Mouse (Mus musculus): ENCODE data around the gene Lpp. TPM values are rescaled to one million over a fixed set of nuclear protein-coding genes. Genes with fewer than 3 reads are reported as not detected.

Gene Lpp
- total and polyA plus RNA-seq, 3 experiments: 7.7 to 25.1 (median 23.6) TPM

DNA sequence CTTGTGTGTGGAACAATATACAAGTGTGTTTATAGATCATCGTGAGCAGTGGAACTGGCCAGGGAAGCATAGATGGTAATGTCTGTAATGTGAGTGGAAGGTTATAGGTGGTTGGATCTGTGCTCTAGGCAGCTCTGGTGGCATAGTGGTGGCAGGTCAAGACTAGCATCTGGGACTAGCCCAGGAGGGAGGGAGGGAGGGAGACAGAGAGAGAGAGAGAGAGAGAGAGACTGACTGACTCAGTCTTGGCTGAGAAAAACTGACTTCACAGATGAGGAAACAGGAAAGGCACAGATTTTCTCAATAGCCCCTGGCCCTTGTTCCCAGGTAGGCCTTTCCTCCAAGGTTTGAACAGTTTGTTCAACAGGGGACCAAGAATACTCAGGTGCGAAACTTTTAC is 7.5 kb downstream of the Lpp start:
- Histone ChIP-seq H3K27me3 (ENCODE audit: control insufficient read depth, insufficient read depth, low read length) (no peaks in the 10 kb centered on the region), H3K4me1 (ENCODE audit: control insufficient read depth, insufficient read depth, low read length) (peaks cover 8% of the 10 kb centered on the region), H3K79me2 (replicated peaks; ENCODE audit: control insufficient read depth, insufficient read depth, low read length) (peaks cover 7% of the 10 kb centered on the region), H3K4me3 (no peak overlapping the region), H3K27ac (no peak overlapping the region), H3K36me3 (ENCODE audit: control insufficient read depth, insufficient read depth, low read length) (peaks cover 2% of the 10 kb centered on the region), H3K9ac (ENCODE audit: low read depth, low read length) (no peak overlapping the region)
- intact Hi-C loops (cut with DNase I): no loop called here
- TF ChIP-seq CTCF (IDR thresholded peaks at IDR 0.05): no peak
- no peak for TF ChIP-seq EP300 (IDR thresholded peaks at IDR 0.05; ENCODE audit: insufficient read depth, low read depth, low read length)
- no peak for TF ChIP-seq POLR2A (IDR thresholded peaks at IDR 0.05; ENCODE audit: insufficient read depth, low read depth, low read length)
- DNase-seq: no peak
- 94% methylated on average over 2 of the region's 2 CpGs for WGBS

DNA sequence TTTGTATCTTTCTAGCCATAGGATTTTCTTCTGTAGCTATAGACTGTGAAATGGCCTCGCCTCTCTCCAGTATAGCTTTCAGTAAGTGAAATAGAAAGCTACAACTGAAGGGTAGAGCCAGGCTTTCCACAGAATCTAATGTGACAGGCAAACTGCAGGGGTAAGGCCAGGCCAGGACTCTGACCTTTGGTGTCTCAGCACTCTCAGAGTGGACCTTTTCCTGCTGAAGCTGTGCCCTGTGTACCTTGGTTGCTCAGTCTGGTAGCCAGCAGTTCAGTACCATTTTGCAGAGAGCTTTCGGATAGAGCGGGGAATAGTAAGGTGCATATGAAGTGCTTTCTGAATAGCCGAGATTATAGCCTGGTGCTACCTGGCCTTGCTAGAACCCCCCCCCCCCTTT is 9.5 kb downstream of the Lpp start:
- Histone ChIP-seq H3K27me3 (ENCODE audit: control insufficient read depth, insufficient read depth, low read length) (no peaks in the 10 kb centered on the region), H3K9ac (ENCODE audit: low read depth, low read length) (no peak overlapping the region), H3K27ac (no peak overlapping the region), H3K4me3 (no peak overlapping the region), H3K79me2 (replicated peaks; ENCODE audit: control insufficient read depth, insufficient read depth, low read length) (peaks cover 7% of the 10 kb centered on the region), H3K36me3 (ENCODE audit: control insufficient read depth, insufficient read depth, low read length) (peaks cover 2% of the 10 kb centered on the region), H3K4me1 (ENCODE audit: control insufficient read depth, insufficient read depth, low read length) (peaks cover 7% of the 10 kb centered on the region)
- DNase-seq: no peak
- WGBS: 93% methylated on average over 4 of the region's 4 CpGs
- TF ChIP-seq EP300 (IDR thresholded peaks at IDR 0.05; ENCODE audit: insufficient read depth, low read depth, low read length) (no peak), CTCF (IDR thresholded peaks at IDR 0.05) (no peak), POLR2A (IDR thresholded peaks at IDR 0.05; ENCODE audit: insufficient read depth, low read depth, low read length) (no peak)
- intact Hi-C loops (cut with DNase I): no loop called here

DNA sequence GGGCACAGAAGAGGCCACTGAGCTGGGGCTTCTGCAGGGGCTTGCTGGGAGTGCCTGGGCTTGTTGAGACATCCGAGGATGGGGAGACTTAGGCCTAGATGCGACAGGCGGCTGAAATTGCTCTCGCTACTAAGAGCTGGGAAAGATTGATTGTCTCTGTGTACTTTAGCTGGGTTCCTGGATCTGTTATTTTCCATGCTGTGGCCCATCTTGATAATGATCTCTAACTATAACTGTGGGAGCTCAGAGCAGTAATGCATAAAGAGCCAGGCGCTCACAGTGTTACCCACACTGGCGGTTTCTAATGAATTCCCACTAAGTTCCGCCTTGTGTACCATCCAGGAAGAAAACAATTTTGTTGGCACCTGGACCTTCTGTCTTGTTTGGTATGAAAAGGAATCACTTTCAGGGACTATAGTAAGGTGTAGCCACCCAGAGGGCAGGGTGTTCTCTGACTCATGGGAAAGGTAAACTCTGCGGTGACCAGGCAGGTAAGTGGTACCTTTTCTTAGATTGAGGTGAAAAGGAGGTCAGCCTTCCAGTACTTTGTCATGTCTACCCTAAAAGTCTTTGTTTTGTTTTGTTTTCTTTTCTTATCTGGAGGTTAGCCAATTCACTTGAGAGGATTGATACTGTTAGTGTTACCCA is 10.6 kb downstream of the Lpp start:
- H3K79me2 ChIP-seq (replicated peaks; ENCODE audit: control insufficient read depth, insufficient read depth, low read length): peaks cover 7% of the 10 kb centered on the region
- intact Hi-C loops (cut with DNase I): no loop called here
- H3K36me3 ChIP-seq (ENCODE audit: control insufficient read depth, insufficient read depth, low read length): peaks cover 2% of the 10 kb centered on the region
- 94% methylated on average over 8 of the region's 8 CpGs for WGBS
- peaks cover 7% of the 10 kb centered on the region for H3K4me1 ChIP-seq (ENCODE audit: control insufficient read depth, insufficient read depth, low read length)
- H3K27ac ChIP-seq: no peak overlapping the region
- no peak overlapping the region for H3K9ac ChIP-seq (ENCODE audit: low read depth, low read length)
- no peaks in the 10 kb centered on the region for H3K27me3 ChIP-seq (ENCODE audit: control insufficient read depth, insufficient read depth, low read length)
- H3K4me3 ChIP-seq: no peak overlapping the region
- TF ChIP-seq CTCF (IDR thresholded peaks at IDR 0.05) (no peak), POLR2A (IDR thresholded peaks at IDR 0.05; ENCODE audit: insufficient read depth, low read depth, low read length) (no peak), EP300 (IDR thresholded peaks at IDR 0.05; ENCODE audit: insufficient read depth, low read depth, low read length) (no peak)
- no peak for DNase-seq

DNA sequence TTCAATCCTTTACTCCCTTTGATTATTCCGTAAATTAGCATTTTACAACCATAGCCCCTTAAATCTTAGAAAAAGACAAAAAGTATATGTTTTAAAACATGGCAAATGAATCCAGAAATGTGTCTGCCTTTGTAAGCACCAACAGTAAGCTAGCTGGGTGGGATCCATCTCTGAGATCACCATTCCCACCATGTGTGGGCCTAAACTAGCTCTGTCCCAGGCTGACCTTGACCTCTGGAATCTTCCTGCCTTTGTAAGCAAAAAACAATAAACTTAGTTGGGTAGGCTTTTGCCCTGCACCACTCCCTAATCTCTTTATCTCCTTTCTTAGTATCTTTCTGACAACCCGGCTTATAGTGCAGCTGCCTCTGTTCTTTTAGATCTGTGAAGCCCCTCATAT is 13.2 kb downstream of the Lpp start:
- Histone ChIP-seq H3K36me3 (ENCODE audit: control insufficient read depth, insufficient read depth, low read length) (peaks cover 2% of the 10 kb centered on the region; the same call in 1 of the 2 replicates), H3K27me3 (ENCODE audit: control insufficient read depth, insufficient read depth, low read length) (no peaks in the 10 kb centered on the region), H3K4me3 (no peak overlapping the region), H3K4me1 (ENCODE audit: control insufficient read depth, insufficient read depth, low read length) (peaks cover 3% of the 10 kb centered on the region; the same call in 1 of the 2 replicates), H3K79me2 (replicated peaks; ENCODE audit: control insufficient read depth, insufficient read depth, low read length) (peaks cover 8% of the 10 kb centered on the region), H3K9ac (ENCODE audit: low read depth, low read length) (no peak overlapping the region), H3K27ac (no peak overlapping the region)
- intact Hi-C loops (cut with DNase I): no loop called here
- no peak for DNase-seq
- TF ChIP-seq CTCF (IDR thresholded peaks at IDR 0.05): no peak
- no peak for TF ChIP-seq POLR2A (IDR thresholded peaks at IDR 0.05; ENCODE audit: insufficient read depth, low read depth, low read length)
- TF ChIP-seq EP300 (IDR thresholded peaks at IDR 0.05; ENCODE audit: insufficient read depth, low read depth, low read length): no peak
- WGBS: 93% methylated on average over 2 of the region's 2 CpGs

DNA sequence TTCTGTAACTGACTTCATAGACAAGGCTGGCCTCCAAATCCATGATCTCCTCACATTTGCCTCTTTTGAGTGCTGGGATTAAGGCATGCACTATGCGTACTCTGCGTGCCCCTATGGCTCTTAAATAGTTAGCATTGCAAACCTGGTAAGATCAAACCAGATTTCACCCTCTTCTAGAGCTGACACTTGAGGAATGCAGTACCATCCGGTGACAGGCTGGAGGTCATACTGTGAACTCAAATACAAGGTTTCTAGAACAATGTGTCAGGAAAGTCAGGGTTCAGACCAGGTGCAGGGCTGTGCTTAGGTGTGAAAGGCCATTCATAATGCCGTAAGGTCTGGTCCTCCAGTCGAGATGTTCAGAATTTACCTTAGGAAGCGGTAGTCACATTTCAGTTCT is 18.0 kb downstream of the Lpp start:
- no peak for TF ChIP-seq EP300 (IDR thresholded peaks at IDR 0.05; ENCODE audit: insufficient read depth, low read depth, low read length)
- no peak for TF ChIP-seq POLR2A (IDR thresholded peaks at IDR 0.05; ENCODE audit: insufficient read depth, low read depth, low read length)
- 92% methylated on average over 6 of the region's 6 CpGs for WGBS
- peaks cover 4% of the 10 kb centered on the region; the same call in 1 of the 2 replicates for H3K4me1 ChIP-seq (ENCODE audit: control insufficient read depth, insufficient read depth, low read length)
- intact Hi-C loops (cut with DNase I): no loop called here
- H3K36me3 ChIP-seq (ENCODE audit: control insufficient read depth, insufficient read depth, low read length): peaks cover 10% of the 10 kb centered on the region
- no peak overlapping the region for H3K4me3 ChIP-seq
- no peak overlapping the region for H3K27ac ChIP-seq
- peaks cover 2% of the 10 kb centered on the region for H3K79me2 ChIP-seq (replicated peaks; ENCODE audit: control insufficient read depth, insufficient read depth, low read length)
- H3K27me3 ChIP-seq (ENCODE audit: control insufficient read depth, insufficient read depth, low read length): no peaks in the 10 kb centered on the region
- no peak for DNase-seq
- no peak overlapping the region for H3K9ac ChIP-seq (ENCODE audit: low read depth, low read length)

DNA sequence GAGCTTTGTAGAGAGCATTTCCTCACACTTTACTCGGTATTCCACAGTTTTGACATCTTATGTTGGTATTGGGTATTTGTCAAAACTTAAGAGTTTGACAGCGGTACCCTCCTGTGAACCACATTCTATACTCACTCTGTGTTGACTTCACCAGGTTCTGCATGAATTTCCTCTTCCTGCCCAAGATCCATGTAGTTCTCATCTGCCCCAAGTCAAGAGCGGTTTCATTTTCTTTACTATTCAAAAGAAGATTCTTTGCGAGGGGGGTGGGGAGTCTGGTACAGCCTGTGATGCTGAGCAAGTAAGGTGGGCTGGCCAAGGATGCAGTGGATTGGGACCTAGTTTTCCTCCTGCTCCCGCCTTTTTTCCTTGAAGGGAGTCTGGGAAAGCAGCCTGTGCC is 18.9 kb downstream of the Lpp start:
- intact Hi-C loops (cut with DNase I): loop anchor here (2.0 kb wide), 1 partner anchor 13 kb away; no protein-coding TSS in a partner anchor
- TF ChIP-seq CTCF (IDR thresholded peaks at IDR 0.05): no peak
- TF ChIP-seq EP300 (IDR thresholded peaks at IDR 0.05; ENCODE audit: insufficient read depth, low read depth, low read length): no peak
- TF ChIP-seq POLR2A (IDR thresholded peaks at IDR 0.05; ENCODE audit: insufficient read depth, low read depth, low read length): no peak
- no peak for DNase-seq
- H3K27me3 ChIP-seq (ENCODE audit: control insufficient read depth, insufficient read depth, low read length): no peaks in the 10 kb centered on the region
- H3K27ac ChIP-seq: no peak overlapping the region
- WGBS: 85% methylated on average over 5 of the region's 5 CpGs
- H3K4me3 ChIP-seq: no peak overlapping the region
- H3K4me1 ChIP-seq (ENCODE audit: control insufficient read depth, insufficient read depth, low read length): peaks cover 4% of the 10 kb centered on the region; the same call in 1 of the 2 replicates
- H3K36me3 ChIP-seq (ENCODE audit: control insufficient read depth, insufficient read depth, low read length): peaks cover 10% of the 10 kb centered on the region
- H3K79me2 ChIP-seq (replicated peaks; ENCODE audit: control insufficient read depth, insufficient read depth, low read length): peaks cover 2% of the 10 kb centered on the region
- H3K9ac ChIP-seq (ENCODE audit: low read depth, low read length): no peak overlapping the region
